12 mouse cellular contexts compared by ENCODE assay signal in genomic region chr6:21684252-21684651, GRCm38 (mm10).
DNase-seq lines count a peak whose midpoint lies in the region; ATAC-seq lines count a peak whose summit lies in the region.
"Had no signal": no experiment of that assay in that cellular context is flagged by ENCODE, and none has a peak within 500 bp of the region (broad histone marks: within the 10 kb centered on the region; RNA-seq: fewer than 3 reads in every experiment).

No protein-coding gene starts in this region.

- intact Hi-C loops in left cerebral cortex, postnatal 4 days (cut with DNase I), result no loop called here
- intact Hi-C loops in left cerebral cortex, postnatal 36 days (cut with DNase I), result no loop called here

- peaks cover 4% of the 10 kb centered on the region; the same call in 1 of the 2 replicates for H3K4me1 ChIP-seq in hindbrain, embryonic 16.5 days (ENCODE audit: control insufficient read depth, insufficient read depth, low read depth, low read length)
- H3K4me1 ChIP-seq: intestine, embryonic 15.5 days had no signal

- no peaks in the 10 kb centered on the region for H3K27me3 ChIP-seq in hindbrain, embryonic 16.5 days (replicated peaks; ENCODE audit: control insufficient read depth, insufficient read depth, low read length)
- H3K27me3 ChIP-seq: intestine, embryonic 15.5 days; midbrain, embryonic 13.5 days had no signal

- H3K4me2 ChIP-seq in hindbrain, embryonic 16.5 days (ENCODE audit: low read length), result no peak overlapping the region
- H3K4me2 ChIP-seq: intestine, embryonic 15.5 days; midbrain, embryonic 13.5 days had no signal

- 52% methylated on average over 6 of the region's 6 CpGs for WGBS in hindbrain, embryonic 16.5 days

- ATAC-seq in hindbrain, embryonic 16.5 days, result peak; percentile 48; the same call in 1 of the 2 replicates
- ATAC-seq in activated CD4-positive, CD25-positive, alpha-beta regulatory T cell, adult 4 months, result no peak
- ATAC-seq: intestine, embryonic 15.5 days; midbrain, embryonic 13.5 days had no signal

- H3K4me3 ChIP-seq in hindbrain, embryonic 16.5 days (ENCODE audit: low read length), result no peak overlapping the region
- H3K4me3 ChIP-seq: gastrocnemius, adult 2 months; intestine, embryonic 15.5 days; midbrain, embryonic 13.5 days had no signal

- H3K9ac ChIP-seq in hindbrain, embryonic 16.5 days (ENCODE audit: low read depth, low read length), result no peak overlapping the region
- H3K9ac ChIP-seq: intestine, embryonic 15.5 days; midbrain, embryonic 13.5 days had no signal

- no peaks in the 10 kb centered on the region for H3K9me3 ChIP-seq in hindbrain, embryonic 16.5 days (ENCODE audit: control insufficient read depth, low read length)
- H3K9me3 ChIP-seq: intestine, embryonic 15.5 days; midbrain, embryonic 13.5 days had no signal

- no peaks in the 10 kb centered on the region for H3K36me3 ChIP-seq in hindbrain, embryonic 16.5 days (ENCODE audit: control insufficient read depth, insufficient read depth, low read length)
- H3K36me3 ChIP-seq: intestine, embryonic 15.5 days; midbrain, embryonic 13.5 days had no signal

- no peak overlapping the region for H3K27ac ChIP-seq in hindbrain, embryonic 16.5 days (ENCODE audit: low read depth, low read length)
- H3K27ac ChIP-seq: gastrocnemius, adult 2 months; intestine, embryonic 15.5 days; midbrain, embryonic 13.5 days had no signal

- peak; percentile 7 for DNase-seq in embryo, embryonic 10 days (ENCODE audit: low spot score)
- DNase-seq in embryo, embryonic 9.5 days (ENCODE audit: extremely low spot score), result no peak
- peak; percentile 69 for DNase-seq in left cerebral cortex, postnatal 4 days
- DNase-seq in left cerebral cortex, postnatal 36 days (ENCODE audit: low spot score in 2 of 2), result no peak
- peak; percentile 81 for DNase-seq in cerebellum, adult 9-10 months
- DNase-seq in gastrocnemius, postnatal 25 days, result no peak
- DNase-seq: B cell, adult 2 months; gastrocnemius, adult 2 months had no signal

Comparison
In these comparisons a context has a peak if more than half of its experiments do, and no peak if none do; other contexts are left out.
1. DNase-seq: peak in embryo, embryonic 10 days (single experiment), left cerebral cortex, postnatal 4 days (single experiment) and cerebellum, adult 9-10 months (single experiment); none in embryo, embryonic 9.5 days (single experiment), left cerebral cortex, postnatal 36 days (0 of 2) and gastrocnemius, postnatal 25 days (single experiment).